Mouse (Mus musculus) megakaryocyte, embryonic 14.5 days (primary cell): Measurements from ENCODE around the gene Rbks.

Experiments
- FLI1 ChIP-seq: IDR thresholded peaks from 2 replicates; pipeline ENCODE4 v1.6.1; 2012; ENCODE audit warnings: low read length, inconsistent platforms, mixed read lengths
- GATA1 ChIP-seq: IDR thresholded peaks from 3 replicates; pipeline ENCODE4 v1.6.1; 2012; ENCODE audit warnings: mixed read lengths, low read length, inconsistent platforms, borderline replicate concordance

- TF ChIP-seq GATA1 (no peak), FLI1 (no peak)
Observed at GRCm38 (mm10) chr5:31725885-31726284, 28.5 kb upstream of the Rbks start.
